Mouse (Mus musculus) forebrain, embryonic 10.5 days (tissue): ENCODE results near the gene Lgals4. TPM values are rescaled to one million over a fixed set of nuclear protein-coding genes. Genes with fewer than 3 reads are reported as not detected.
"Not testable (repeated sequence)": the region's sequence is repeated elsewhere in the genome, so short reads cannot be mapped to it uniquely, and the experiment has no call there.

Experiments used
- DNase-seq: peaks from one replicate; pipeline ENCODE4 v3.0.0-alpha.2; 2017; ENCODE audit warnings: low spot score; ENCODE audit errors: extremely low spot score
- H3K27ac ChIP-seq: fragments of 300-500 bp; sonication (generic); 2 replicates; pipeline ENCODE4 v1.5.1; 2016; ENCODE audit warnings: mild to moderate bottlenecking
- H3K27me3 ChIP-seq: fragments of 300-500 bp; sonication (generic); 2 replicates; pipeline ENCODE4 v1.6.1; 2016; ENCODE audit warnings: mild to moderate bottlenecking; ENCODE audit not compliant: poor library complexity, severe bottlenecking
- H3K36me3 ChIP-seq: fragments of 300-500 bp; sonication (generic); replicated peaks from 2 replicates; pipeline ENCODE4 v1.6.1; 2016; ENCODE audit warnings: mild to moderate bottlenecking, moderate library complexity
- H3K4me1 ChIP-seq: fragments of 300-500 bp; sonication (generic); 2 replicates; pipeline ENCODE4 v1.6.1; 2016
- H3K4me3 ChIP-seq: fragments of 300-500 bp; sonication (generic); 2 replicates; pipeline ENCODE4 v1.5.1; 2016; ENCODE audit warnings: mild to moderate bottlenecking, moderate library complexity
- H3K9me3 ChIP-seq: fragments of 300-500 bp; sonication (generic); 2 replicates; pipeline ENCODE4 v1.6.1; 2016; ENCODE audit warnings: mild to moderate bottlenecking, moderate library complexity
- WGBS: fragments of 180-500 bp; shearing (Covaris S2); methylation state at CpG from one replicate; pipeline ENCODE4 v1.1.7; 2016; 5-methylcytosine and 5-hydroxymethylcytosine counted together
- polyA plus RNA-seq: library from polyadenylated mRNA; unstranded; fragments of >200 nt; fragmentation: Nextera tagmentation; extraction: Ambion mirVana; gene quantifications from 2 replicates; pipeline ENCODE4 v1.2.1, GENCODE M21; 2016

The Lgals4 gene
- polyA plus RNA-seq, 1 experiment from 2014 or later: 2.9 TPM

DNA sequence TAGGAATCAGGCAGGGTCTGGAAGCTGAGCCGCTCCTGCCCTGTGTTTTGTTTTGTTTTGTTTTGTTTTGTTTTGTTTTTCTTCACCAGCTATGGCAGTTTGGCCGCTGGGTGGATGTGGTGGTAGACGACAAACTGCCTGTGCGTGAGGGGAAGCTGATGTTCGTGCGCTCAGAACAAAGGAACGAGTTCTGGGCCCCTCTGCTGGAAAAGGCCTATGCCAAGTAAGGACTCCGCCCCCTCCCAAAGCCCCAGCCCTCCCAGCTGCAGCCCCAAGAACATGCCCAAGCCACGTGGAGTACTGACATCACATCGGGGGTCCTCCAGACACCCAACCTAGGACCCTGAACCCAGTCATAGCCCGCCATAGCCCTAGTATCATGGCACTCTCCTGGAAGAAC is 49.4 kb downstream of the Lgals4 start:
- Histone ChIP-seq H3K27ac (no peak overlapping the region), H3K36me3 (no peaks in the 10 kb centered on the region), H3K9me3 (no peaks in the 10 kb centered on the region), H3K4me1 (peaks cover 19% of the 10 kb centered on the region), H3K27me3 (peaks cover 23% of the 10 kb centered on the region), H3K4me3 (no peak overlapping the region)
- 85% methylated on average over 11 of the region's 11 CpGs for WGBS
- DNase-seq: no peak

DNA sequence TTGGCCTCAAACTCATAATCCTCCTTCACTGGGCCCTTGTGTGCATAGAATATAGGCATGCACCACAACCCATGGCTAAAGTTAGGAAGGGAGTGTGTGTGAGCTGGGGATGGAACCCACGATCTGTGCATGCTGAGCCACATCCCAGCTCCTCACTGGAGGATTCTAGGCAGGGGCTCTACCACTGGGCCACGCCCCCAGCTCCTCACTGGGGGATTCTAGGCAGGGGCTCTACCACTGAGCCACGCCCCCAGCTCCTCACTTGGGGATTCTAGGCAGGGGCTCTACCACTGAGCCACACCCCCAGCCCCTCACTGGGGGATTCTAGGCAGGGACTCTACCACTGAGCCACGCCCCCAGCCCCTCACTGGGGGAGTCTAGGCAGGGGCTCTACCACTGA is 50.0 kb downstream of the Lgals4 start:
- H3K9me3 ChIP-seq, DNase-seq, H3K4me3 ChIP-seq, H3K27ac ChIP-seq, H3K36me3 ChIP-seq: not testable (repeated sequence)
- Histone ChIP-seq H3K27me3 (peaks cover 29% of the 10 kb centered on the region), H3K4me1 (peaks cover 26% of the 10 kb centered on the region)
- 85% methylated on average over 4 of the region's 4 CpGs for WGBS

DNA sequence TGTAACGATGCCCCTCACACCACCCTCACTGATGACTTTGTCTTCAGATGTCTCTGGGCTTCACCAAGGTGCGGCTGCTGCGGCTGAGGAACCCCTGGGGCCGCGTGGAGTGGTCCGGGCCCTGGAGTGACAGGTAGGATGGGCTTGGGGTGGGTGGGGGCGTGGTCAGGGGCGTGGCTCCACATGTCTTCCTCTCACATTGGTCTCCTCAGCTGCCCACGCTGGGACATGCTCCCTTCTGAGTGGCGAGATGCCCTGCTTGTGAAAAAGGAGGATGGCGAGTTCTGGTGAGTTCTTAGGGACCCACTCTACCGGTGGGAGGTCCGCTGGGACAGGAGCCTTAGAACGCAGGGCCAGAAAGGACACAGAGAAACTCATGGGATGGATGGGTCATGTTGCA is 52.8 kb downstream of the Lgals4 start:
- H3K4me1 ChIP-seq: peaks cover 20% of the 10 kb centered on the region
- no peak overlapping the region for H3K27ac ChIP-seq
- 21% methylated on average over 14 of the region's 14 CpGs for WGBS
- no peak overlapping the region for H3K4me3 ChIP-seq
- H3K27me3 ChIP-seq: peaks cover 53% of the 10 kb centered on the region
- H3K9me3 ChIP-seq: no peaks in the 10 kb centered on the region
- no peak for DNase-seq
- peaks cover 10% of the 10 kb centered on the region for H3K36me3 ChIP-seq

DNA sequence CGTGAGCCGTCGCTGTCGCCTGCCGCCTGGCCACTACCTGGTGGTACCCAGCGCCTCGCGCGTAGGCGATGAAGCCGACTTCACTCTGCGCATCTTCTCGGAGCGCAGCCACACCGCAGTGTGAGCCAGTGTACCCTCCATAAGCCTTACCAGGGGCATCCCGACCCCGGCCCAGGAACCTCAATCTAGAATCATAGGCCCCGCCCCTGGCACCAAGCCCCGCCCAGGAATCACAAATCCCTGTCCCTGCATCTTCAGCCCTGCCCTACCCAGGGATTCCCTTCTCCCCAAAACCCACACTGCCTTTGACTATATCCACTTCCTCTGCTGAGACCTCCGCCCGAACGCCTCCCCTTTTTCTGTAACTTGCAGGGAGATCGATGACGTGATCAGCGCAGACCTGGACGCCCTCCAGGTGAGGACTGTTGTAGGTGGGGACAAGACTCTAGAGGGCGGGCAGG is 55.1 kb downstream of the Lgals4 start:
- H3K27me3 ChIP-seq: peaks cover 53% of the 10 kb centered on the region

More for the DNA sequence above, 55.1 kb downstream of the Lgals4 start:
- peaks cover 16% of the 10 kb centered on the region for H3K4me1 ChIP-seq
- no peaks in the 10 kb centered on the region for H3K9me3 ChIP-seq
- peak overlapping the region; percentile 48 for H3K4me3 ChIP-seq
- peaks cover 32% of the 10 kb centered on the region for H3K36me3 ChIP-seq
- DNase-seq: no peak
- 3% methylated on average over 27 of the region's 27 CpGs for WGBS
- H3K27ac ChIP-seq: 0 out of 2 replicates have a peak overlapping the region, but pooled peaks have one; percentile 16

Other genes starting within 250 kb of the Lgals4 start
- 29.9 and 30.7 TPM in 2 replicates for gene Samd4b, start 235.7 kb upstream of the Lgals4 start, polyA plus RNA-seq
- 66.0 and 69.9 TPM in 2 replicates for gene Pak4, start 235.7 kb upstream of the Lgals4 start, polyA plus RNA-seq
- not detected in 2 replicates for gene Acp7, start 202.5 kb upstream of the Lgals4 start, polyA plus RNA-seq
- gene Fbxo27, start 141.0 kb upstream of the Lgals4 start, polyA plus RNA-seq: 6.2 and 6.4 TPM in 2 replicates
- gene Fbxo17, start 117.0 kb upstream of the Lgals4 start, polyA plus RNA-seq: 10.7 and 13.9 TPM in 2 replicates
- 156 and 161 TPM in 2 replicates for gene Mrps12, start 92.0 kb upstream of the Lgals4 start, polyA plus RNA-seq
- gene Sars2, start 91.9 kb upstream of the Lgals4 start, polyA plus RNA-seq: 40.7 and 43.4 TPM in 2 replicates
- gene Ccer2, start 77.7 kb upstream of the Lgals4 start, polyA plus RNA-seq: not detected in 2 replicates
- 60.8 and 63.5 TPM in 2 replicates for gene Sirt2, start 67.1 kb upstream of the Lgals4 start, polyA plus RNA-seq
- 56.6 and 57.6 TPM in 2 replicates for gene Nfkbib, start 66.3 kb upstream of the Lgals4 start, polyA plus RNA-seq
- 3.4 and 3.8 TPM in 2 replicates for gene Rinl, start 44.9 kb upstream of the Lgals4 start, polyA plus RNA-seq
- 325 and 336 TPM in 2 replicates for gene Hnrnpl, start 25.3 kb upstream of the Lgals4 start, polyA plus RNA-seq
- gene Ech1, start 8.6 kb upstream of the Lgals4 start, polyA plus RNA-seq: 68.5 and 72.0 TPM in 2 replicates
- 0.26 and 0.42 TPM in 2 replicates for gene Lgals7, start 30.0 kb downstream of the Lgals4 start, polyA plus RNA-seq
- gene Capn12, start 47.6 kb downstream of the Lgals4 start, polyA plus RNA-seq: 0.21 and 0.43 TPM in 2 replicates
- gene Actn4, start 128.5 kb downstream of the Lgals4 start, polyA plus RNA-seq: 235 and 255 TPM in 2 replicates
- gene Eif3k, start 148.0 kb downstream of the Lgals4 start, polyA plus RNA-seq: 415 and 425 TPM in 2 replicates
- gene Map4k1, start 148.2 kb downstream of the Lgals4 start, polyA plus RNA-seq: 10.2 and 13.4 TPM in 2 replicates